Mouse (Mus musculus) MEL (cell line): ENCODE data around the gene Cdk14.

Experiments
- CTCF ChIP-seq, 3 experiments: IDR thresholded peaks in 2 of 3; conservative IDR thresholded peaks in 1 of 3; 2 replicates each; pipeline ENCODE4 v1.5.1; 2011 to 2012; ENCODE audit warnings: low read length in 3 of 3, low read depth in 2 of 3, mild to moderate bottlenecking in 2 of 3, improper control_type of control experiment in 1 of 3, inconsistent platforms in 1 of 3, mixed read lengths in 1 of 3, moderate library complexity in 1 of 3; ENCODE audit not compliant: control insufficient read depth in 1 of 3, insufficient read depth in 1 of 3, poor library complexity in 1 of 3, severe bottlenecking in 1 of 3
- HCFC1 ChIP-seq: IDR thresholded peaks from 2 replicates; pipeline ENCODE4 v1.6.1; 2012; ENCODE audit warnings: low read depth, mild to moderate bottlenecking, inconsistent platforms, low read length, improper control_type of control experiment, moderate library complexity
- MXI1 ChIP-seq: IDR thresholded peaks from 2 replicates; pipeline ENCODE4 v1.6.1; 2011; ENCODE audit warnings: mild to moderate bottlenecking, low read depth, low read length, improper control_type of control experiment
- POLR2A ChIP-seq, 2 experiments: IDR thresholded peaks; 2 replicates each; pipeline ENCODE4 v1.6.1; 2011 to 2012; ENCODE audit warnings: low read length in 2 of 2, mild to moderate bottlenecking in 2 of 2, control low read depth in 1 of 2, improper control_type of control experiment in 1 of 2, low read depth in 1 of 2, moderate library complexity in 1 of 2; ENCODE audit not compliant: control insufficient read depth in 1 of 2, insufficient read depth in 1 of 2, poor library complexity in 1 of 2
- POLR2AphosphoS2 ChIP-seq: IDR thresholded peaks from 2 replicates; pipeline ENCODE4 v1.6.1; 2011; ENCODE audit warnings: low read length, improper control_type of control experiment
- POLR2AphosphoS5 ChIP-seq: IDR thresholded peaks from 2 replicates; pipeline ENCODE4 v1.6.1; 2012; ENCODE audit warnings: low read depth, borderline replicate concordance, mild to moderate bottlenecking, inconsistent platforms, low read length, moderate library complexity, mixed read lengths
- TBP ChIP-seq: IDR thresholded peaks from 2 replicates; pipeline ENCODE4 v1.8.0; 2011; ENCODE audit warnings: low read depth, low read length, improper control_type of control experiment
- USF1 ChIP-seq: IDR thresholded peaks from 2 replicates; pipeline ENCODE4 v1.6.1; 2014; ENCODE audit warnings: low read depth, mild to moderate bottlenecking, inconsistent platforms, low read length, improper control_type of control experiment, moderate library complexity
- ZC3H11A ChIP-seq: IDR thresholded peaks from 2 replicates; pipeline ENCODE4 v1.6.1; 2012; ENCODE audit warnings: low read depth, mild to moderate bottlenecking, inconsistent platforms, low read length, improper control_type of control experiment

- TF ChIP-seq ZC3H11A (no peak), HCFC1 (no peak), CTCF (IDR thresholded peaks at IDR 0.05 in 2 of 3, conservative IDR thresholded peaks at IDR 0.05 in 1 of 3; ENCODE audit: control insufficient read depth in 1 of 3, insufficient read depth in 1 of 3, low read depth in 2 of 3, low read length in 3 of 3, poor library complexity in 1 of 3, severe bottlenecking in 1 of 3) (no peak), POLR2AphosphoS2 (no peak), POLR2A (IDR thresholded peaks at IDR 0.05; ENCODE audit: control insufficient read depth in 1 of 2, insufficient read depth in 1 of 2, low read depth in 1 of 2, low read length in 2 of 2, poor library complexity in 1 of 2) (no peak), POLR2AphosphoS5 (no peak), TBP (no peak), USF1 (no peak), MXI1 (no peak)
These were observed 118.5 kb downstream of the Cdk14 start for GRCm38 (mm10) chr5:5301571-5302079.
